Mouse (Mus musculus) ES-E14 (cell line): Measurements from ENCODE around the gene Ptgir. TPM values are rescaled to one million over a fixed set of nuclear protein-coding genes. Genes with fewer than 3 reads are reported as not detected.

ENCODE experiments used
- DNase-seq: peaks from one replicate; pipeline ENCODE4 v3.0.0-alpha.2; 2013; ENCODE audit warnings: low read depth, low spot score
- H3K27ac ChIP-seq: 2 replicates; pipeline ENCODE4 v1.5.1; 2012; ENCODE audit warnings: low read depth, mild to moderate bottlenecking, low read length, moderate library complexity, mixed read lengths; ENCODE audit not compliant: poor library complexity, insufficient read depth, severe bottlenecking
- H3K36me3 ChIP-seq: 2 replicates; pipeline ENCODE4 v1.6.1; 2012; ENCODE audit warnings: mild to moderate bottlenecking, low read length, moderate library complexity, mixed read lengths; ENCODE audit not compliant: control insufficient read depth, poor library complexity, insufficient read depth, severe bottlenecking
- H3K4me1 ChIP-seq, 2 experiments: fragments of 150-350 bp in 1 of 2; sonication (generic) in 1 of 2; 2 replicates each; pipeline ENCODE4 v1.6.1; 2012; ENCODE audit warnings: low read length in 2 of 2, mild to moderate bottlenecking in 1 of 2, mixed read lengths in 1 of 2; ENCODE audit not compliant: control insufficient read depth in 2 of 2, insufficient read depth in 2 of 2, poor library complexity in 1 of 2
- H3K4me3 ChIP-seq, 2 experiments: fragments of 150-350 bp in 1 of 2; sonication (generic) in 1 of 2; 2 replicates each; pipeline ENCODE4 v1.5.1; 2012; ENCODE audit warnings: low read length in 2 of 2, low read depth in 1 of 2, mild to moderate bottlenecking in 1 of 2, mixed read lengths in 1 of 2; ENCODE audit not compliant: insufficient read depth in 1 of 2, poor library complexity in 1 of 2, severe bottlenecking in 1 of 2
- H3K9ac ChIP-seq: 2 replicates; pipeline ENCODE4 v1.6.1; 2012; ENCODE audit warnings: low read depth, mild to moderate bottlenecking, low read length, mixed read lengths; ENCODE audit not compliant: poor library complexity, insufficient read depth, severe bottlenecking
- H3K9me3 ChIP-seq: fragments of 150-350 bp; sonication (generic); 2 replicates; pipeline ENCODE4 v1.6.1; 2012; ENCODE audit warnings: low read depth, mild to moderate bottlenecking, low read length; ENCODE audit not compliant: control insufficient read depth, insufficient read depth
- CHD2 ChIP-seq: IDR thresholded peaks from 2 replicates; pipeline ENCODE4 v1.6.1; 2014; ENCODE audit warnings: mild to moderate bottlenecking, low read depth, low read length, inconsistent platforms
- HCFC1 ChIP-seq: IDR thresholded peaks from 2 replicates; pipeline ENCODE4 v1.6.1; 2012; ENCODE audit warnings: low read length, inconsistent platforms, borderline replicate concordance; ENCODE audit not compliant: insufficient read depth
- MAFK ChIP-seq: IDR thresholded peaks from 2 replicates; pipeline ENCODE4 v1.6.1; 2014; ENCODE audit warnings: mild to moderate bottlenecking, low read depth, low read length, inconsistent platforms; ENCODE audit not compliant: insufficient read depth
- ZC3H11A ChIP-seq: IDR thresholded peaks from 2 replicates; pipeline ENCODE4 v1.6.1; 2012; ENCODE audit warnings: low read depth, mild to moderate bottlenecking, inconsistent platforms, low read length, borderline replicate concordance
- ZNF384 ChIP-seq: IDR thresholded peaks from 2 replicates; pipeline ENCODE4 v1.6.1; 2012; ENCODE audit warnings: low read depth, low read length, inconsistent platforms
- in situ Hi-C, 2 experiments: fragments of 600-800 bp; cut with MboI; formaldehyde crosslinking; loops; one replicate each; pipeline ENCODE4 v1.15.1; 2025; ENCODE audit warnings: low sequenced_read_pairs in 2 of 2, inconsistent platforms in 1 of 2; ENCODE audit not compliant: unreplicated experiment in 2 of 2
- total RNA-seq: library from RNA; depleted of rRNA; stranded (reverse); fragments of 300-350 nt; gene quantifications from 2 replicates; pipeline ENCODE4 v1.2.3, GENCODE M21; 2012

Gene Ptgir
- total RNA-seq, 1 experiment: 0.09 TPM

GRCm38 (mm10) chr7:16944808-16945315, 38.6 kb downstream of the Ptgir start:
- H3K27ac ChIP-seq: no peak overlapping the region
- no peak for TF ChIP-seq HCFC1
- TF ChIP-seq MAFK: no peak
- no peak for TF ChIP-seq ZC3H11A
- no peak for TF ChIP-seq CHD2
- no peak for TF ChIP-seq ZNF384
- DNase-seq: no peak
- peak overlapping the region; percentile 52 for H3K9ac ChIP-seq
- no peaks in the 10 kb centered on the region for H3K9me3 ChIP-seq
- H3K4me1 ChIP-seq: peaks cover 0 to 4% of the 10 kb centered on the region in 2 experiments; a peak in 3 of 4 replicates
- H3K4me3 ChIP-seq: peak overlapping the region; percentile 70 to 76
- no peaks in the 10 kb centered on the region for H3K36me3 ChIP-seq
- in situ Hi-C loops: no loop called here

- in situ Hi-C loops: no loop called here
- no peaks in the 10 kb centered on the region for H3K9me3 ChIP-seq
- H3K36me3 ChIP-seq: no peaks in the 10 kb centered on the region
- no peak overlapping the region for H3K27ac ChIP-seq
- peaks cover under 1 to 7% of the 10 kb centered on the region in 2 experiments; a peak in 3 of 4 replicates for H3K4me1 ChIP-seq
- no peak for DNase-seq
- TF ChIP-seq ZC3H11A (no peak), ZNF384 (no peak), MAFK (no peak), CHD2 (no peak), HCFC1 (no peak)
- no peak overlapping the region for H3K9ac ChIP-seq
- H3K4me3 ChIP-seq: peak overlapping the region; percentile 70 to 76; a peak in 3 of 4 replicates
Measured at GRCm38 (mm10) chr7:16945419-16945818, 39.1 kb downstream of the Ptgir start.

DNA sequence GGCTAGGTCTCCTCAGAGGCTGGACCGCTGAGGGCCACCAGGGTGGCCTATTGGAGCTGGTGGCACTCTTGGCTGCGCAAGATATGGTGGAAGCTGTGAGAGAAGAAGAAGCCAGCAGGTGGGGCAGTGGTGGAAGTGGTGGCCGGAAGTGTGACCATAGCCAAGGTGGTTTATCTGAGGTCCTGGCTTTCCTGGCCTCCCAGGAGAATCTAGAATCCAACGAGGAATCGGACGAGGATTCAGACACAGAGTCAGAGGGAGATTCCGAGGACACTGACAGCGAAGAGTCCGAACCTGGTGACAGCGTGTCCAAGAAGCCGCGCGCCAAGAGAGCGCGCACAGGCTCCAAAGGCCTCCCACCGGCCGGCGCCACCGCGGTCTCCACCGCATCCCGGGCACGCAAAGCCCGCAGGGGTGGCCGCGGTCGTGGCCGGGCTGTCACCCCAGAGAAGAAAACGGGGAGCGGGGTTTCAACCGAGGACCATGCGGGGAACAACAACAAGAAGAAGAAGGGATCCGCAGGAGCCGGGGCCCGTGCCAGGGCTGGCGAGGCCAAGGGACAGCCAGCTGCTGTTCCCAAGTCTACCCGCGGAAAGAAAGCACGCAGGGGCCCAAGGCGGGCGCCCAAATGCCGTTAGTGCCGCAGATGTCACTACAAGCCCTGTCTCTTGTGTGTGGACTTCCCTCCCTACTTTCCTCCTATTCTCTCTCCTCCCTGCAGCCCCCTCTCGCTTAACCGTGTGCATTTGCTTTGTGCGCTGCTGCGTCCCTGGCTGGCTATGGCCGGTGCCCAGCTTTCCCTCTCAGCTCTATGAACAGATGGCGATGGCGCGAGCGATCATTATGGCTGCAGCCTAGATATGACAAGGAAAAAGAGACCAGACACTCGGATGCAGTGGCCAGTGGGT, 40.4 kb downstream of the Ptgir start:
- Histone ChIP-seq H3K27ac (no peak overlapping the region), H3K4me1 (peaks cover 3 to 9% of the 10 kb centered on the region in 2 experiments; a peak in 3 of 4 replicates), H3K36me3 (no peaks in the 10 kb centered on the region), H3K9me3 (no peaks in the 10 kb centered on the region), H3K9ac (peak overlapping the region; percentile 10; the same call in 1 of the 2 replicates), H3K4me3 (peak overlapping the region; percentile 43 to 52)
- in situ Hi-C loops: no loop called here
- TF ChIP-seq HCFC1 (no peak), CHD2 (no peak), ZNF384 (no peak), MAFK (no peak), ZC3H11A (no peak)
- DNase-seq: no peak

DNA sequence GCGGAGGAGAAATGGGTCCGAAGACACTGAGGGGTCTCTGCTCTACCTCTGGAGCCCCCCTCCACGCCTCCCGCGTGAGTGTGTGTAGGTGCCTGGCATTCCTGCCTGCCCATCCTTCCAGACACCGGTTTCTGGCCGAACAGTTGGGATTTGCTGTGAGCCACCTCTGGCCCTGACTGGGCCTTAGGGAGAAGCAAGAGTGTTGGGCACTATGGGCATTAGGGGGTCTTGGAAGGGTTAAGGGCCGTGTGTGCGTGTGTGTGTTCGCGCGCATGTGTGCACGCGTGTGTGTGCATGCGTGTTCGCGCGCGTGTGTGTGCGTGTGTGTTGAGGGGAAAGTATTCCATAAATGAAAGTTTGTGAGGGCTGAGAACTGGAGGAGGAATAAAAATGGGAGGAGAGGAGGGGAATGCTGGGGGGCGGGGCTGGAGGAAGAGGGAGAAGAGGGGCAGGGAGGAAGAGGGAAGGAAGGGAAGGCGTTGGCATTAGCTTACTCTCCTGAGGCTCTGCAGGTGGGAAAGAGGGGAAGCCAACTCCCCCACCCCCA, 41.1 kb downstream of the Ptgir start:
- H3K9ac ChIP-seq: no peak overlapping the region
- H3K27ac ChIP-seq: no peak overlapping the region
- no peaks in the 10 kb centered on the region for H3K36me3 ChIP-seq
- no peaks in the 10 kb centered on the region for H3K9me3 ChIP-seq
- H3K4me1 ChIP-seq: peaks cover 3 to 9% of the 10 kb centered on the region in 2 experiments; a peak in 3 of 4 replicates
- peak overlapping the region in 1 of 2 experiments; percentile 52; a peak in 1 of 4 replicates for H3K4me3 ChIP-seq
- no peak for DNase-seq
- in situ Hi-C loops: no loop called here
- no peak for TF ChIP-seq CHD2
- TF ChIP-seq MAFK: no peak
- no peak for TF ChIP-seq ZC3H11A
- no peak for TF ChIP-seq ZNF384
- no peak for TF ChIP-seq HCFC1
